Mouse (Mus musculus) hindbrain, embryonic 14.5 days (tissue): ENCODE data around the gene Slc7a8. TPM values are rescaled to one million over a fixed set of nuclear protein-coding genes. Genes with fewer than 3 reads are reported as not detected.

Experiments used
- ATAC-seq: fragments of 200-750 bp; cut with Nextera tagmentation; 2 replicates; pipeline ENCODE4 v1.8.0; 2017; ENCODE audit warnings: moderate number of reproducible peaks, mild to moderate bottlenecking, moderate TSS enrichment, moderate library complexity; ENCODE audit not compliant: low FRiP score
- DNase-seq: peaks from one replicate; pipeline ENCODE4 v3.0.0-alpha.2; 2015; ENCODE audit warnings: low spot score
- H3K27ac ChIP-seq: fragments of 300-500 bp; sonication (generic); 2 replicates; pipeline ENCODE4 v1.5.1; 2014; ENCODE audit warnings: mild to moderate bottlenecking, moderate library complexity
- H3K27me3 ChIP-seq: fragments of 300-500 bp; sonication (generic); 2 replicates; pipeline ENCODE4 v1.6.1; 2014; ENCODE audit warnings: mild to moderate bottlenecking, low read length, mixed read lengths; ENCODE audit not compliant: control insufficient read depth, insufficient read depth
- H3K36me3 ChIP-seq: fragments of 300-500 bp; sonication (generic); replicated peaks from 2 replicates; pipeline ENCODE4 v1.6.1; 2014; ENCODE audit not compliant: control insufficient read depth, insufficient read depth
- H3K4me1 ChIP-seq: fragments of 300-500 bp; sonication (generic); replicated peaks from 2 replicates; pipeline ENCODE4 v1.6.1; 2014; ENCODE audit warnings: antibody characterized with exemption, low read length, mixed read lengths; ENCODE audit not compliant: control insufficient read depth, insufficient read depth
- H3K4me2 ChIP-seq: fragments of 300-500 bp; sonication (generic); replicated peaks from 2 replicates; pipeline ENCODE4 v1.6.1; 2014; ENCODE audit warnings: mild to moderate bottlenecking, moderate library complexity
- H3K4me3 ChIP-seq: fragments of 300-500 bp; sonication (generic); replicated peaks from 2 replicates; pipeline ENCODE4 v1.5.1; 2014; ENCODE audit warnings: mild to moderate bottlenecking, low read length
- H3K9ac ChIP-seq: fragments of 300-500 bp; sonication (generic); 2 replicates; pipeline ENCODE4 v1.6.1; 2014
- H3K9me3 ChIP-seq: fragments of 300-500 bp; sonication (generic); 2 replicates; pipeline ENCODE4 v1.6.1; 2016; ENCODE audit warnings: low read length; ENCODE audit not compliant: control insufficient read depth
- WGBS: fragments of 180-500 bp; shearing (Covaris S2); extraction: QIAGEN DNeasy Blood & Tissue Kit; methylation state at CpG from one replicate; pipeline ENCODE4 v1.1.7; 2014; 5-methylcytosine and 5-hydroxymethylcytosine counted together
- polyA plus RNA-seq: library from polyadenylated mRNA; unstranded; fragments of >200 nt; fragmentation: Nextera tagmentation; extraction: Ambion mirVana; gene quantifications from 2 replicates; pipeline ENCODE4 v1.2.1, GENCODE M21; 2014

The Slc7a8 gene
- polyA plus RNA-seq, result 9.8 and 10.7 TPM in 2 replicates

GRCm38 (mm10) chr14:54781610-54782365, at the start of gene Slc7a8:
Slc7a8 (minus strand) TSS chr14:54781946.
- Histone ChIP-seq H3K27me3 (0 out of 2 replicates have a peak, but pooled peaks cover 10% of the 10 kb centered on the region), H3K9ac (peak within 1 kb of the TSS; percentile 58), H3K36me3 (no peaks in the 10 kb centered on the region), H3K4me3 (peak within 1 kb of the TSS; percentile 49), H3K4me2 (peak within 1 kb of the TSS; percentile 77), H3K4me1 (0 out of 2 replicates have a peak, but pooled peaks cover 3% of the 10 kb centered on the region), H3K9me3 (no peaks in the 10 kb centered on the region), H3K27ac (peak within 1 kb of the TSS; percentile 67)
- DNase-seq (peak; percentile 72), ATAC-seq (peak; percentile 78)
- 1% methylated on average over 37 of the region's 37 CpGs for WGBS

GRCm38 (mm10) chr14:54823716-54824115, 42.0 kb upstream of the Slc7a8 start:
- H3K4me1 ChIP-seq, result no peaks in the 10 kb centered on the region
- no peak overlapping the region for H3K4me2 ChIP-seq
- H3K4me3 ChIP-seq, result no peak overlapping the region
- no peak for DNase-seq
- ATAC-seq, result no peak
- H3K9ac ChIP-seq, result no peak overlapping the region
- 91% methylated on average over 1 of the region's 1 CpGs for WGBS
- H3K27me3 ChIP-seq, result no peaks in the 10 kb centered on the region
- H3K27ac ChIP-seq, result no peak overlapping the region
- H3K9me3 ChIP-seq, result no peaks in the 10 kb centered on the region
- no peaks in the 10 kb centered on the region for H3K36me3 ChIP-seq

GRCm38 (mm10) chr14:54822301-54822700, 40.6 kb upstream of the Slc7a8 start:
- no peaks in the 10 kb centered on the region for H3K9me3 ChIP-seq
- no peaks in the 10 kb centered on the region for H3K27me3 ChIP-seq

GRCm38 (mm10) chr14:54817791-54818190, 36.0 kb upstream of the Slc7a8 start:
- DNase-seq (peak; percentile 51), ATAC-seq (no peak)
- Histone ChIP-seq H3K4me3 (no peak overlapping the region), H3K4me2 (no peak overlapping the region), H3K9ac (no peak overlapping the region), H3K9me3 (no peaks in the 10 kb centered on the region), H3K36me3 (no peaks in the 10 kb centered on the region), H3K27ac (no peak overlapping the region), H3K27me3 (no peaks in the 10 kb centered on the region), H3K4me1 (no peaks in the 10 kb centered on the region)
- WGBS, result 48% methylated on average over 2 of the region's 2 CpGs

More at GRCm38 (mm10) chr14:54822301-54822700, 40.6 kb upstream of the Slc7a8 start:
- no peak overlapping the region for H3K9ac ChIP-seq
- ATAC-seq, result no peak
- no peak overlapping the region for H3K4me3 ChIP-seq
- no peaks in the 10 kb centered on the region for H3K36me3 ChIP-seq
- H3K27ac ChIP-seq, result no peak overlapping the region
- WGBS, result 82% methylated on average over 2 of the region's 2 CpGs
- no peak for DNase-seq
- H3K4me1 ChIP-seq, result no peaks in the 10 kb centered on the region
- H3K4me2 ChIP-seq, result no peak overlapping the region

- DNase-seq (no peak), ATAC-seq (no peak)
- Histone ChIP-seq H3K4me3 (no peak overlapping the region), H3K9ac (no peak overlapping the region), H3K36me3 (no peaks in the 10 kb centered on the region), H3K27me3 (no peaks in the 10 kb centered on the region), H3K9me3 (no peaks in the 10 kb centered on the region), H3K4me2 (no peak overlapping the region), H3K27ac (no peak overlapping the region), H3K4me1 (no peaks in the 10 kb centered on the region)
- WGBS, result 71% methylated on average over 3 of the region's 3 CpGs
Measured at GRCm38 (mm10) chr14:54815737-54816136, 34.0 kb upstream of the Slc7a8 start.

GRCm38 (mm10) chr14:54813991-54814390, 32.2 kb upstream of the Slc7a8 start, which contains the start of gene Rnf212b:
Rnf212b (plus strand) TSS chr14:54814141.
- ATAC-seq (no peak), DNase-seq (no peak)
- no peaks in the 10 kb centered on the region for H3K27me3 ChIP-seq
- H3K4me2 ChIP-seq, result no peak within 1 kb of the TSS
- no peak within 1 kb of the TSS for H3K27ac ChIP-seq
- no peaks in the 10 kb centered on the region for H3K9me3 ChIP-seq
- no peak within 1 kb of the TSS for H3K9ac ChIP-seq
- no peaks in the 10 kb centered on the region for H3K4me1 ChIP-seq
- H3K36me3 ChIP-seq, result no peaks in the 10 kb centered on the region
- 86% methylated on average over 29 of the region's 29 CpGs for WGBS
- H3K4me3 ChIP-seq, result no peak within 1 kb of the TSS

GRCm38 (mm10) chr14:54809668-54810033, 27.9 kb upstream of the Slc7a8 start:
- no peaks in the 10 kb centered on the region for H3K36me3 ChIP-seq
- 88% methylated on average over 3 of the region's 3 CpGs for WGBS

GRCm38 (mm10) chr14:54808718-54809667, 27.2 kb upstream of the Slc7a8 start:
- Histone ChIP-seq H3K9ac (no peak overlapping the region), H3K36me3 (no peaks in the 10 kb centered on the region), H3K4me2 (no peak overlapping the region), H3K27ac (no peak overlapping the region), H3K27me3 (no peaks in the 10 kb centered on the region), H3K9me3 (no peaks in the 10 kb centered on the region), H3K4me1 (no peaks in the 10 kb centered on the region), H3K4me3 (no peak overlapping the region)
- ATAC-seq (no peak), DNase-seq (no peak)
- 81% methylated on average over 4 of the region's 4 CpGs for WGBS

More at GRCm38 (mm10) chr14:54809668-54810033, 27.9 kb upstream of the Slc7a8 start:
- Histone ChIP-seq H3K4me3 (no peak overlapping the region), H3K9me3 (no peaks in the 10 kb centered on the region), H3K4me2 (no peak overlapping the region), H3K9ac (no peak overlapping the region), H3K27ac (no peak overlapping the region), H3K4me1 (no peaks in the 10 kb centered on the region), H3K27me3 (no peaks in the 10 kb centered on the region)
- no peak for ATAC-seq
- DNase-seq, result no peak

GRCm38 (mm10) chr14:54806124-54806523, 24.4 kb upstream of the Slc7a8 start:
- 93% methylated on average over 4 of the region's 4 CpGs for WGBS
- Histone ChIP-seq H3K4me3 (no peak overlapping the region), H3K9ac (no peak overlapping the region), H3K9me3 (no peaks in the 10 kb centered on the region), H3K27me3 (no peaks in the 10 kb centered on the region), H3K4me2 (no peak overlapping the region), H3K4me1 (no peaks in the 10 kb centered on the region), H3K27ac (no peak overlapping the region), H3K36me3 (no peaks in the 10 kb centered on the region)
- no peak for ATAC-seq
- no peak for DNase-seq
